Mouse (Mus musculus) T-helper 17 cell (primary cell): ENCODE data around the gene Il6st.

ENCODE experiments used
- in situ Hi-C, 2 experiments: fragments of 300-600 bp; cut with MboI, MseI; formaldehyde crosslinking; loops; 1 replicate in 1 of 2; 2 replicates in 1 of 2; pipeline ENCODE4 v1.15.1; 2025; ENCODE audit warnings: high pct_unique_total_duplicates in 2 of 2

Il6st gene

DNA sequence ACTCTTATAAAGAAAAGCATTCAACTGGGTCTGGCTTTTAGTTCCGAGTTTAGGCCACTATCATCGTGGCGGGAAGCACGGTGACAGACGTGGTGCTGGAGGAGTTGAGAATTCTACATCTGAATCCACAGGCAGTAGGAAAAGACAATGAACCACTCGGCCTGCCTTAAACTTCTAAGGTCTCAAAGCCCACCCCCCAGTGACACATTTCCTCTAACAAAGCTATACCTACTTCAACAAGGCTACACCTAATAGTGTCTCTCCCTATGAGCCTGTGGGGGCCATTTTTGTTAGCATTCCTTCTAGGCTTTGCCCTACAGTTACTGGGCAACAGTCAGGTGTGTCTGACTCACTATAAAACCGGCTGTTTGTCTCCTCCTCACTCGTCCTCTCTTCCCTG is 23.2 kb upstream of the Il6st start:
- in situ Hi-C loops = no loop called here

DNA sequence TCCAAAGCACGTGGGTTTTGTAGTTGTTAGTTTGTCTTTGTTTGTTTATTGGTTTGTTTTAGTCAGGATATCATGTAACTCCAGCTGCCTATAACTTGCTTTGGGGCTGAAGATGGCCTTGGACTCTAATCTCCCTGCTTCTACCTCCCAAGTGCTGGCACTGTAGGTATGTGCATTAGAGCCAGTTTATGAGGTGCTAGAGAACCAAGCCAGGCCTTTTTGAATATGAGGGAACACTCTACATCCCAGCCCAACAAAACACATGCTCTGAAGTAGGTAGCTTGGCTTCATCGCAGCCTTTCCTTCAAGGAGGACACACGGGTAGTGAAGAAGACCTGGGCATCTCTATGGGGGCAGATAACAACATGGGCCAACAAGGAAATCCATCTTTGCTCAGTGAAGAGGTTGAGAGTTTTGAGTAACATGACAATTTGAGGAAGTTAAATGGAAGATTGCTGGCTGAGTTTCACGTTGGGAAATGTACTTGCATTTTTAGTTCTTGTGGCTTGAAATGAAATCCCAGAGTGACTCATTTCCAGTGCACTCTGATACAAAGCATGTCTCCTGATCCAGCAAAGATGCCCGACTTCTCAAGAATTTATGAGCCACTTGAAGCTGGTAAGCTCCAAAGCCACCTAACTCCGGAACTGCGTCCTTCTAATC is 20.9 kb upstream of the Il6st start:
- in situ Hi-C loops = no loop called here

DNA sequence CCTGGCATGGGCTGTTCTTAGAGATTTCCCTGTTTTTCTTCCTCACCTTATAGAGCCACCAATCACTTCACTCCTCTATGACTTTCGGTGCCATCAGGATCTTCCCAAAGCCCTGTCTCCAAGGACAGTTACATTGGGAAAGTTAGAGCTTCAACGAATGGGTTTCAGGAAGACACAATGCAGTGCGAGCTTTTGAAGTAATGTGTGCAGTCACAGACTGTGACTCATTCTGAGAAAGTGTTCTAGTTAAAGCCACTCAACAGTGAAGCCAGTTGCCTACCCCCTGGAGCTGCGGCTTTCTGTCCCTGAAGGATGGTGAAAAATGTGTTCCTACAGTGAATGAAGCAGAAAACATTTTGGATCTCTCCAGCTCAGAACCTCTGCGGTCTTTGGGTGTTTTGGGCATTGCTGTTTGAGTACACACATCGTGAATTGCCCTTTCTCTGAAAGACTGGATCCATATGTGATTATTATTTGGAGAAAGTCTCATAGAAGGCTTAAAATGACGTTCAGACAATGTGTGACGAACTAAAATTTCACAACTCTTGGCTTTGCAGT is 16.7 kb upstream of the Il6st start:
- in situ Hi-C loops = no loop called here

DNA sequence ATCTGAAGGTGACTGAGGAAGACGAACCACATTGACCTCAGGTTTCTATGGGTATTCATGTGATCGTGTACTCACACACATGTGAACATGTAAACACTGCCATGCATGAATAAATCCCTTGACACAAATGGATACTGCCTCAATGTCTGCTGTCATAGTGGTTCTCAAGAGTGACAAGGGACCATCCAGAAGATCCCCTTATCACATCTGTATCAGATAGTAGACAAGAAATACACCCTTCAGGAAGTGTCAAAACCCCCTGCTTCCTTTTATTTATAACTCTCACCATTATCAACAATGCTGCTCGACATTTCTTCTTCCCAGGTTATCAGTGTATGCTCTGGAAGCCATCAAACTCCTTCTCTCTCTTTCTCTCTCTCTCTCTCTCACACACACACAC is 13.7 kb upstream of the Il6st start:
- in situ Hi-C loops = no loop called here

DNA sequence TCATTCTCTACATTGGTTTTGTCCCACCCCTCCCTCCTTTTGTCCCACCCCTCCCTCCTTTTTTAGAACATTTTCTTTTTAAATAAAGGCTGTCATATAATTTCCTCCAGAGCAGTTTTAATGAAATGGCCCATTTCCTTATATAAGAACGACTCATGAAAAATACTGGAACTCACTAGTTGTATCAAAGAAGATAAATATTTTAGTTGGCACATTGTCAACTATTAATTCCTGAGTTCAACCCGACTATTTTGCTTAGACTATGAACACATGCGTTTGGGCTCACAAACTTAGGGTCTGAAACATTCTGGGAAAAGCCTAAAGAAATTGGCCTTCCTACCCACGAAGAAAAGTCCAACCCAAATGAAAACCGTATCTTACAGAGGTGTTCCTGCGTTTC is 6.5 kb upstream of the Il6st start:
- in situ Hi-C loops = no loop called here

DNA sequence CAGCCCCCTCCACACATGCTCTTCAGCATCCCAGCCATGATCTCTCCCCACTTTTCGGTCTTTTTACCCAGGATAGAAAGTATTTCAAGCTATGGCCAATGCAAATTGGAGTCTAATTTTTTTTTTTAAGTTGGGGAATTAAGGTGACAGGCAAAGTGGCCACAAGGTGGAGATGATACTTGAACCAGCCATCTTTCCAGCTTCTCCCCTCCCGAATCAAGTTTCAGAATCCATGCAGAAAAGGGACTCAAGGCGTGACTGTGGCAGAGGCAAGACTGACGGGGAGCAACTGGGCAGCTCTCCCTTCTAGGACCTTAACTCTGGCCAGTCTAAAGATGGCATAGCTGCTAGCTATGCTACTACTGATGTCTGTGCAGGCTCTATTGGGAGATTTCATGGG is 5.9 kb upstream of the Il6st start:
- in situ Hi-C loops = no loop called here

DNA sequence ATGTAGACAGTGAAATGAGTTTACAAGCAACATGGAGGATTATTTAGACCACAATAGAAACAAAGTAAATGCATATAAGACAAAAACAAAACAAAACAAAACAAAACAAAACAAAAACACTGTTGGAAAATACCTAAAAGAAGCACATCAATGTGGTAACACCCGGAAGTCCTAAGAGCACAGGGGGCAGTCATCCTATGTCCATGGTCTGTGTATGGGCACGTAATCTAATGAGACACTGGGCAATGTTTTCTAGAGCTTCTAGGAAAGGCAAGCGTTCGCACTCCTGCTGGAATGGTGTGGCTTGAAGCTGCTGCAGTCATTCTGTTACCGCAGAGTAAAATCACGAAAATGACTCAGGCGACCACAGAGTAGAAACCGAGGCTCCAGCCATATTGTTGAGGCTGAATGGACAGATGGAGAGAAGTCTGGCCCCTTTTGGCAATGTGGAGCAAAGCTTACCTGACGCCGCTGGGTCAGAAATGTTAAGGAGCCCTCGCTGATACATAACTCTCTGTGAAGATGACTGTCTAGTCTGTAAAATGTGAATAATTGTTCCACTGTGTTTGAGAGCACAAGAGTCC is 5.3 kb upstream of the Il6st start:
- in situ Hi-C loops = no loop called here

DNA sequence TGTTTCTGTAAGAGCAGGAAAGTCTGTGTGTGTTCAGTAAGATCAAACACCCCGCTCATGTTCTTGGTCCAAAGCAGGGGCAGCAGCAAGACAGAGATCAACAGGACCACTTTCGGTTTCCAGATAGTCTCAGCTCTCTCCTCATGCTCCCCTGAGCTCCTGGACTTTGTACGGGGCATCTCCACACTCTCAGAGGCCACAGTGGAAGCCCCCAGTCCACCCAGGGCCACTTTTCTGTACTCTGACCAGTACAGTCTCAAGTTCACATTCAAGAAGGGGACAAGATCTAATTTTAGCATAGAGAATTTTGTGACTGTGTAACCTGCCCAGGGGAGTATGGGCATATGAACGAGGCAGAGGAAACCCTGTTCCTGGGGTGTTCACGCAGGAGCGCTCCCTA is 3.9 kb upstream of the Il6st start:
- in situ Hi-C loops = no loop called here

DNA sequence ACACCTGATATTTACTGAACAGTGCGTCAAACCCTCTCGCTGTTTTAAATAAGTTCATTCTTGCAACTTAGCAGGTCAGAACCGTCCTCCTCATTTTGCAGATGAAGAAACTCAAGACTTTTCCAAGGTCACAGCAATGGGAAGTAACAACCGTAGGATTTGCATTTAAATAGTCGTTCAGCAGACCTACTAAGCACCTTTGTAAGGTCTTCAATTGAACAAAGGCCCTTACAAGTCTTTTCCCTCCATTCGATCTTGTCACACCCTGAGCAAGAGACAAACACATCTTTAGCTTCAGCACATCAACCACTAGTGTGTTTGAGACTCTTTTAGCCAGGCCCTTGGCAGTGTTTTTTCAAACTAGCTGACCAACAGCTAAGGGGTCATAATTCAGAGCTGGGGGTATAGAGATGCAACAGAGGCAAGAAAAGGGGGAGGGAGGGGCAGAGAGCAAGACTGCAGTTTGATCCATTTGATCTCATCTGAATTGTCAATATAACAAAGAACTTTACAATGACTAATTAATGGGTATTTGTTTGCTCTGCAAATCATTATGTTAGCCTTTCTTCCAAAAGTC is 1.4 kb upstream of the Il6st start:
- in situ Hi-C loops = no loop called here

DNA sequence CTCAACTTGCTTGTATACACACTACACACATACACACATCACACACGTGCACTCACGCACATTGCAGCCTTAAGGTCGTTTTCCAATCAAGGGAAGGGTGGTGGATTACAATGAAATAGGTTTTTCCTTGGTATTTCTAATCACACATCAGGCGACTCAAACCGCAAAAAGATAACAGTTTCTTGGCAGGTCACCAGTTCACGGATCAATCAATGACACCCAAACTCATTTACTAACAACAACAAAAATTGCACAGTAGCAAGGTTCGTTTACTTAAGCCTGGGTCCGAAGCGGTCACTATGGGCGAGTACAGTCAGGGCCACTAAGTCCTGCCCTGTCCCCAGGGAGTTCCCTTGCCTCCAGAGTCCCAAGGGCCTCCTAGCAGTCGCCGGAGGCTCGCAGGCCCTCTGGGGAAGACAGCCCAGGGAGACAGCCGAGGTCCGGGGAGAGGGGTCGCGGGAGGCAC is 500 bp upstream of the Il6st start:
- in situ Hi-C loops = no loop called here

DNA sequence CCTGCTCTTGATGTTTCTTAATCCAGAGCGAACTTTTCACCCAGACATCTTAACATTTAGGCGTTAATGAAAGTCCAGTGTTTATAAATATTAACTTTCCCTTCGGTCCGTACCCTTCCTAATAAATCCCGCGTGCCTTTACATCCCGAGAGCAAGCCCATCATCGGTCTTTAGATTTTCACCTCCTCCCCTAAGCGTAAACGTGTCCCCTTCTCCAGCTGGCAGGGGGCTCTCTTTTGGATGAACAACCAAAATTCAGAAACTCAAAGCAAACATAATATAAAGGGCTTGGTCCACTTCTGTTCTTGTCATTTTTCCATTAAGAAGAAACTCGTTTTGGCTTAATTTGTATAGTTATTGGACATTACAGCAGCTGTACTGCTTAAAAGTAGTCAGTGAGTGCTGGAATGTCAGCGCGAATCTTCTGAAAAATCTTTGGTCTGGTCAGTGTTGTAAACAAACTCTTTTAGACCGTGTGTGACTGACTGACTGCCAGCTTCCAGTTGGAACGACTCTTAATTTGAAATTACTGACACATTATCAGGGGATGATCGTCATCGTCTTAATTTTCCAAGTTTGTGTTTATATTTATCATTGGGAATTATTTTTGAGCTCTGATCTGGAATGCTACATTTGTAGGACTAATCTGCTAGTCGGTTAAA is 887 bp downstream of the Il6st start:
- in situ Hi-C loops = no loop called here

DNA sequence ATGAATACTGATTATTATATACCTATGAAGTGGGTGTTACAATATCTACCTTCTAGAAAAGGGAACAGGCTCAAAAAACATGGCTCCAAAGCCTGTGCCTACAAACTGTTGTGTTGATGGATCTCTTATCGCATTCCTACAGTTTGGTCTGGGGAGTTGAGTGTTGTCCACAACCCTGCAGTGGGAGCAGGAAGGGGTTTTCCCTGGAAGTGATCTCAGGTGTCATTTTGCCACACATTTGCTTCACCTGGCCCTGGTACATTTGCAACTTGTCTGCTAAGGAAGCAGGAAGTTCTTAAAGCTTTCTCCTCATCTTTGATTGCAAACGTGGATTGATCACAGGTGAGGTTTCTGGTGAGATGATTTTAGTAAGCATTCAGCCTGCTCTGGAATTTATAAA is 1.7 kb downstream of the Il6st start:
- in situ Hi-C loops = no loop called here

DNA sequence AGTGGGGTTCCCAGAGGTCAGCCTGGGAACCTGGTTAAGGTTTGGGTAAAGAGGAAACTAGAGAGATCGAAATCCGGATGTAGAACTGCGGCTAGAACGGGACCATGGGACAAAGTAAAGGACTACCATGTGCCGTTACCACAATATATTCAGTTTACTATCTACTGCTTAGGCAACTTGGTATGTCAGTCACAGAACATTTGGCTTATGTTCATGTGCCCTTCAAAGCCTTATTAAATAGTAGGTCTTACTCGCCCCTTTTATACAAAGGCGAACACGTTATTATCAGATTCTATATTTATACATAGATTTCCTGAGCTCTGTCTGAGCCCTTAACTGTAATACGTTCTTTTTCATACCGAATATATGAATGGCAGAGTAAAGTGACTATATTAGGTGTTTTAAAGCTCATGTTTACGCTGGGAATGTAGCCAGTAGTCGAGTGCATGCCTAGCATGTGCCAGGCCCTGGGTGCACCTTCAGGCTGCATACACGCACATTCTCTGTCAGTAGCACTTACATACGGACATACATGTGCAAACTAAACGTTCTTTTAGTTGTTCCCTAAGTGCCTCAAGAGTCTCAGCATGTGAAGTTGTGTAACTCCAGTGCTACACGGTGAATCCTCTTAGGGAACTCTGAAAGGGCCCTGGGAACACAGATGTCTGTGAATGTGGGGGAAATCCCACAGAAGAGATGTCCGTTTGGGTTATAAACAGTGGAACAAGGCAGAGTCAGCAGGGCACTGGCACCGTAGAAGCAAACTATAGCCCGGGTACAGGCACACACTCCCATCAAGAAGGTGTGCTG is 2.5 kb downstream of the Il6st start:
- in situ Hi-C loops = no loop called here

DNA sequence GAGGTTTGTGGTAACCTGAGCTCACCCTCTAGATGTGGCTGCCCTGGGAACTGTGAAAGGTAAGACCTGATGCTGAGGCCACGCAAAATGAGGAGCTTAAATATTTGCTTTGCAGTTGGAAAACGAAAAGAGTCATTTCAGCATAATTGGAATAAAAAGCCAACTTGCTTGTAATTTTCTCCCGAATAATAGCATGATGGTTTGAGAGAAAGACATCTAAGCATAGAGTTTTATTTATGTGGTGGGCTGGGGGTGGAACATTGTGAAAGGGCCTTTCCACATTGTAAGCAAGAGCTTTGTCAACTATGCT is 3.0 kb downstream of the Il6st start:
- in situ Hi-C loops = no loop called here

DNA sequence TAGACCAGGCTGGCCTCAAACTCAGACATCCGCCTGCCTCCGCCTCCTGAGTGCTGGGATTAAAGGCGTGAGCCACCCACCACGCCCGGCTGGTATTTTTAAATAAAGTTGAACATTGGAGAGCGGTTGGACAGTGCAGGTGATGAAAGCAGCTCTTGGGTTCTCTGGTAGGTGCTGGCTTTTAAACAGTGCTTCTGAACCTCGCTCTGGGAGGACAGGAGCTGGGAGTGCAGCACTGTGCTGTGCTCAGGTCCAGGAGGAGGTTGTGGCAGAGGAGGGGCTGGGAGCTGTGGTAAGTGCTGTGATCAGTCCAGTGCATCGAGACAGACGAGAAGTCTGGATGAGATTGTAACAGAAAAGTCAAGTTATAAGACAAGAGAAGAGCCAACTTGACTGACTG is 3.5 kb downstream of the Il6st start:
- in situ Hi-C loops = no loop called here

DNA sequence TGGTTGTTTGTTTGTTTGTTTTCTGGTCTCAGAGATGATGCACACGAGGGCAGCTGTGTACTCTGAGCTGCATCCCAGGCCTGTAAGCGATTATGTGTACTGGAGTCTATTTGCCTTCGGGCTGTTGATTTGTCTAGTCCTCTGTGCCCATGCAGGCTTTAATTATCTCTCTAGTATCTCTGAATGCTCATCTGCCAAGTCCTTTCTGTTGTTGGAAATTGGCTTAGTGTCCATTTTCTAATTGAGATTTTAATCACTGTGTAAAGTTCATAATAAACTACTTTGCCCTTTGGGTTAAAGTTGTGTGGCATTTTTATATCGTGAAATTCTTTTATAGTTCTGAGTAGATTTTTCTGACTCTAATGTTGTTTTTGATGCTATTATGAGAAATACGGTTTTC is 5.6 kb downstream of the Il6st start:
- in situ Hi-C loops = no loop called here

DNA sequence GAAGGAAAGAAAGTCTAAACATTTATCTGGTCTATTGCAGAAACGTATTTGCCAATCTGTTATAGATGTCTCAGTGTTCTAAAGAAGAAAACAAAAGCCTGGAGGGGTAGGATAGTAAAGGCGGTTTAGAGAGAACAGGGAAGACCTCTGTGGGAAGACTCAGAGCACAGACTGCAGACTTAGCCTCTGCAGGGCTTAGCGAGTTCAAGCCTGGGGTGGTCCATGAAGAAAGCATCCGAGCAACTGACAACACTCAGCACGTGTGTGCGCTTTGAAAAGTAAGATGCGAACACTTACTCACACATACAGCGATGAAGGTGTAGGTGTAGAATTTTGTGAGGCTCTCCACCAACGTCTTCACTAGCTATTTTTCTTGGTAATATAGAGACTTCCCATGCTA is 7.3 kb downstream of the Il6st start:
- in situ Hi-C loops = no loop called here

DNA sequence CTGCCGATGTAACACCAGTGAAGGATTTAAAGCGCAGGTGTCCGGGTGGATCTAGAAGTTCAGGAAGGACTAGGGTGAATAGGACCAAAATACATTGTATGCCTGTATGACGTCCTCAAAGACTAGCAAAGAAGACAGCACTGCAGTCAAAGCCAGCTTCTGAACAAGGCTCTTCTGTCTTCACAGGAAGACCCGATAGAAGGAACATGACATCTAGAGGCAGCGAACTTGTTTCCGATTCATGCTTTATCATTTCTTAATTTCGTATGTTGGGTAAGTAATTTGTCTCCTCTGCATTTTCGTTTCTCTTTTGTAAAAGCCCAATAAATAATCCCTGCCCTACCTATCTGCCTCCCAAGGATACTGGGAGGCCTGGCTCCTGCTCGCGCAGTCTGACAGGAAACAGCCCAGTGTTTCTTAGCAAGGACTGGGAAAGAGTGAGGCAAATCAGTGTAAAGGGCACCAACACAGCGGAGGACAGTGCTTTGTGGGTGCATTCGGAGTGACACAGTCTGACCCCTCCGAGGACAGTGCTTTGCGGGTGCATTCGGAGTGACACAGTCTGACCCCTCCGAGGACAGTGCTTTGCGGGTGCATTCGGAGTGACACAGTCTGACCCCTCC is 8.6 kb downstream of the Il6st start:
- in situ Hi-C loops = no loop called here

DNA sequence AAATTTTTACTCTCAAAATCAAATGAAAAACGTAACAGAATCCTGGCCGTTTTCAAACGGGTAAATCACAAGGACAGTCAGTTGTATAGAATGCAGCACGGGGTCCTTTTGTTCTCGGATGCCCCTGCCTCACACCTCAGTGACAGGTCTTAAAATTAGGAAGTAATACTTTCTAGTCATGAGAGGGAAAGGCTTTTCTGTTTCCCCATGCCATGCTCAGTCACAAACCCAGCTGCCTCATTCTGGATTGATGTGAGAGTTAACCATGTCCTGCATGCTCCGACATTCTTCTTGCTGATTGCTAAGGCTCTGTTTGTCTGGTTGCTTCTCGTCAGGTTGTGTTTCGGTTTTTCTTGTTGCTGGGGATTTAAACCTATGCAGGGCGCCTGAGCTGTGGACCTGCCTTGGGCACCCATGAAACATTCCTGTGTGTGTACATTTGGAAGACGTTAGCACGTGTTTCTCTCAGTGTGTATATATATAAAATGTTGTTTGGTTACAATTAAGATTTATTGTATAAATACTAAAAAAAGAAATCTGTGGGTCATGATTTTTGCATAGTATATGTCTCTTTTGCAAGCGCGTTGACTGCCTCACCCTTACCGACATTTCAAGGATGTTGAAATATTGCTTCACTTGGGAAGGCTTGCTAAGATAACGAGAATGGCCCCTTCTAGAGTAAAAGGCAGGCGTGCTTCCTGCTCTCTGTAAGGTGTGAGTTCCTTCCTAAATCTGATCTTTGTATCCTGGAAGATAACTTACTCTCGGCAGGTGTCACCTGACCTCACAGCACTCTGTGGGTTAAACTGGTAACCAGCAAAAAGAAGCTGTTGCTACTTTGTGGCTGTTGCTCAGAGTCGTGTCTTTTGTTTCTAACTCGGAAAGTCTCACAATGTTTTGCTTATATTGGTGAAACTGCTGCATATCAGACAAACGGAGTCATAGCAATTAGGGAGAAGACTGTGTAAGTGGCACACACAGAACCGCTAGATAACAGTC is 10.2 kb downstream of the Il6st start:
- in situ Hi-C loops = no loop called here

DNA sequence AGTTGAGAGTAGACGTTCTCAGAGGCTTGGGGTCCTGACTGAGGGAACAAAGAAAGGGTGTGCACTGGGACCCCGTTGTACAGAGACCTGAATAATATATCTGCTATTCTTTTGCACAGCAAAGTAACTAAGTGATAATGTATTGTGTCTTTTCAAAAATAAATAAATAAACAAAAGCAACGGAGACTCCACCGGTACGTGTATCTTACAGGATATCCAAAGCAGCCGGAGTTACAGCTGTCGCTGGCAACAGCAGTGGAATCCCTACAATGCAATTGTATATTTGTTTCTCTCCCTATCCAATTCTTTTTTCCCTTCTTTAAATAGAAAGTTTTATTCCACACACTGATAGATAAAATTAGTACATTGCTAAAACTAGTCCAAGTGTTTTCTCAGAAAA is 15.2 kb downstream of the Il6st start:
- in situ Hi-C loops = loop anchor here in 1 of 2 experiments (25.0 kb wide), 1 partner anchor 717 kb away; no protein-coding TSS in a partner anchor
